Mouse (Mus musculus): ENCODE data around the gene Rnaseh2c.

DNA sequence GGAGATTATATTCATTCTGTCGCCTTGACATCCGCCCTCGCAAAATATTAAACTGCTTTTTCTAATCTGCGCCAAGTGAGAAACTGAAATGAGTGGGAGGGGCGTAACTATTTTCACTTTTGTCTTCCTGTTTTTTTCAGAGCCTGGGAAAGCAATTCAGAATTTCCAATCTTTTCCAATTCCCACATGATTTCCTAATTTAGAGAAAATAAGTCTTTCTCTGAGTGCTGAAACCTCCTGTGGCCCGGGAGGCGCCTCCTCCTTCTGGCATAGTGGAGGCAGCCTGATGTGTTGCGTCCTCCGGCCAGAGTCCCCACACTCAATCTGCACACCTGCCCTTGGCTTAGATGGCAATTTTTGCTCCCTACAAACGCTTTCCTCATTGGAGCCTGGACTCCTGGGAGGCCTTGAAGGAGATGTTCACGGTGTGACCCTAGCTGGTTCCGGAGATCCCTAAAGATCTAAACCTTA is 34.9 kb downstream of the Rnaseh2c start:
- TF ChIP-seq POLR2A (IDR thresholded peaks at IDR 0.05; ENCODE audit: borderline replicate concordance, extremely low read depth, insufficient read depth, insufficient read length, poor library complexity, severe bottlenecking) (no peak), CTCF (IDR thresholded peaks at IDR 0.05; ENCODE audit: borderline replicate concordance, extremely low read depth, insufficient read depth, insufficient read length) (no peak)

Measured in brain, embryonic 14.5 days (tissue).